Mouse (Mus musculus): ENCODE data around the gene Galns. TPM values are rescaled to one million over a fixed set of nuclear protein-coding genes. Genes with fewer than 3 reads are reported as not detected.

The Galns gene
- polyA plus RNA-seq, 1 experiment = 17.6 TPM

DNA sequence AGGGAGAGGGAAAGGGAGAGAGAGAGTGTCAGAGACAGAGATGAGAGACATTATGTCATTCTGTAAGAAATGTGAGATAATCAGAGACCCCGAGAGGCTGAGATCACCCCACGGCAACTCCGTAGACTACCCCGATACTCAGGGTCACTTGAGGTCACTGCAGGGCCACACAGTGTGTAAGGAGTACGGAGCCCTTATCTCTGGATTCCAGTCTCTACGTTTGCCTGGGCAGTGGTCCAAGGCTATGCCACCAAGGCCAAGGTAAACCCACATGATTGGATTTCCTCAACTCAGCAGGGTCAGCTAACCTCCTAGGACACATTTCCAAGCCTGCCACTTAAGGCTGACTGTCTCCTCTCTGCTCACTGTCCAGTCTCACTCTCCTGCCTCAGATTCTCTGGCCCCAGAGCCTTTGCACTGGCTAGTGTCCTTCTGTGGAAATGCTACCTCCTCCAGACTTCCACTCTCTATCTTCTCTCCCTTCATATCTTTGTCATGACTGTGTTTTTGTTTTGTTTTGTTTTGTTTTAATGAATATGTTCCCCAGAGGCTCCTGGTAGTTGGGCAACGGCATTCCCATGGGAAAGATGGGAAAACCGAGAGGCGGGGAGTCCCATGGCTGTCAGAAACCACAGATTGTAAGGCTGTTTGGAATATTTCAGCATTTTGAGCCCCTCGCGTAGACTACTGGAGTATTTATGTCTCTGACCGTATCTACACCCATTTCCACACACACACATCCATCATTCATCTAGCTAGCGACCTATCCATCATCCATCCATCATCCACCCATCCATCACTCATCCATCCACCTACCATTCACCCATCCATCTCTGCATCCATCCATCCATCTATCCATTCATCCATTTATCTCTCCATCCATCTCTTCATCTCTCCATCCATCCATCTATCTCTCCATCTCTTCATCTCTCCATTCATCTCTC is 45.1 kb upstream of the Galns start:
- TF ChIP-seq REST (IDR thresholded peaks at IDR 0.05; ENCODE audit: insufficient read depth, insufficient read length) = no peak
- peak; percentile 93 for TF ChIP-seq CEBPB (IDR thresholded peaks at IDR 0.05; ENCODE audit: insufficient read depth, poor library complexity, severe bottlenecking)
- TF ChIP-seq MAX (IDR thresholded peaks at IDR 0.05; ENCODE audit: low read depth) = no peak
- no peak for TF ChIP-seq MYOG (IDR thresholded peaks at IDR 0.05; ENCODE audit: control insufficient read depth in 1 of 3, insufficient read depth in 1 of 3, insufficient read length in 2 of 3, low read depth in 2 of 3)
- H3K36me3 ChIP-seq (ENCODE audit: control insufficient read depth, insufficient read depth) = no peaks in the 10 kb centered on the region
- no peak overlapping the region for H3ac ChIP-seq (ENCODE audit: control insufficient read depth, insufficient read length)
- H3K27me3 ChIP-seq (ENCODE audit: control insufficient read depth, insufficient read depth, insufficient read length) = no peaks in the 10 kb centered on the region
- no peak overlapping the region for H3K4me3 ChIP-seq
- no peaks in the 10 kb centered on the region for H3K79me2 ChIP-seq (ENCODE audit: control insufficient read depth, insufficient read depth)
- peak overlapping the region; percentile 44 for H3K4me2 ChIP-seq (ENCODE audit: low read depth)

DNA sequence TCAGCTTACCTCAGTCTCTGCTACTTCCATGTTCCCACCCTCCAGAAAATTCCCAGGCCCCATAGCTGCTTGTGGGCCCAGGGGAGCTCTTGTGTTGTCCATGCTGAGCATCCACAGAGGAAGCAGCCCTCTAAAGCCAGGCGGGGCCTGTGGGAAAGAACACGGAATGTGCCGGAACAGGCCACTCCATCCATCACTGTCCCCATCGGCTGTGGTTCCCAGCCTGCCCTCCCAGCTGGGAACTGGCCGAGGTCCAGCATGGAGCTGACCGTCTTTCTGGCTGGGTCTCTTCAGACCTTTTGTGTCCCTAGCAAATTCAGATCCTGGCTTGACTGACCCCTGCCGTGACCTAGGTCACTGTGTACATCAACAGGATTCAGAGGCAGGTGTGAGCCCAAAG is 43.5 kb upstream of the Galns start:
- no peak overlapping the region for H3K4me3 ChIP-seq
- TF ChIP-seq MYOD1 (IDR thresholded peaks at IDR 0.05; ENCODE audit: control insufficient read depth in 1 of 3, insufficient read length in 2 of 3, low read depth in 2 of 3) (peak in 2 of 3 experiments; percentile 7 to 54), MAX (IDR thresholded peaks at IDR 0.05; ENCODE audit: low read depth) (no peak), MYOG (IDR thresholded peaks at IDR 0.05; ENCODE audit: control insufficient read depth in 1 of 3, insufficient read depth in 1 of 3, insufficient read length in 2 of 3, low read depth in 2 of 3) (peak in 1 of 3 experiments; percentile 18), POLR2A (IDR thresholded peaks at IDR 0.05; ENCODE audit: insufficient read length, low read depth) (no peak)
- H3K36me3 ChIP-seq (ENCODE audit: control insufficient read depth, insufficient read depth) = no peaks in the 10 kb centered on the region
- no peak overlapping the region for H3K4me2 ChIP-seq (ENCODE audit: low read depth)
- no peaks in the 10 kb centered on the region for H3K79me2 ChIP-seq (ENCODE audit: control insufficient read depth, insufficient read depth)
- H3ac ChIP-seq (ENCODE audit: control insufficient read depth, insufficient read length) = no peak overlapping the region
- H3K27me3 ChIP-seq (ENCODE audit: control insufficient read depth, insufficient read depth, insufficient read length) = no peaks in the 10 kb centered on the region

DNA sequence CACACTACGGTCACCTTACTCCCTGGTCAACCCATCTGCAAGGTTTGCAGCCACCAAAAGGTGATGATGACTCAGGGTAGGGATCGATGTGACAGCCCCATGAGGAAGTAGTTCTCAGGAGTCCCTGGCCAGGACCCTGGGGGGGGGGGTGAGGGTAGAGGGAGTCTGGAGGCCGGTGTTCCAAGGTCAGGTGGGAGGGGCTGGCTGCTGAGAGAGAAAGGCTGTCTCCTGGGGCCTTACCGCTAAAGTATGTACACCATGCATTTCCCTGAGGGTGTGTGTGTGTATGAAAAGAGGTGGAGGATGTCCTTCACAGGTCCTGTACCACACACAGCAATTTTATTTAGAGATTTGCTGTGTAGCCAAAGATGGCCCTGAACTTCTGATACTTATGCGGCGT is 41.4 kb upstream of the Galns start:
- TF ChIP-seq CEBPB (IDR thresholded peaks at IDR 0.05; ENCODE audit: insufficient read depth, poor library complexity, severe bottlenecking) = no peak
- TF ChIP-seq TCF12 (IDR thresholded peaks at IDR 0.05; ENCODE audit: insufficient read depth, poor library complexity, severe bottlenecking) = no peak
- TF ChIP-seq MYOG (IDR thresholded peaks at IDR 0.05; ENCODE audit: control insufficient read depth in 1 of 3, insufficient read depth in 1 of 3, insufficient read length in 2 of 3, low read depth in 2 of 3) = no peak
- no peak for TF ChIP-seq POLR2AphosphoS2 (IDR thresholded peaks at IDR 0.05; ENCODE audit: insufficient read length, low read depth)
- TF ChIP-seq USF1 (IDR thresholded peaks at IDR 0.05; ENCODE audit: low read depth) = no peak
- TF ChIP-seq MYOD1 (IDR thresholded peaks at IDR 0.05; ENCODE audit: control insufficient read depth in 1 of 3, insufficient read length in 2 of 3, low read depth in 2 of 3) = no peak
- TF ChIP-seq E2F4 (IDR thresholded peaks at IDR 0.05; ENCODE audit: insufficient read depth) = no peak
- no peak for TF ChIP-seq REST (IDR thresholded peaks at IDR 0.05; ENCODE audit: insufficient read depth, insufficient read length)
- no peaks in the 10 kb centered on the region for H3K79me2 ChIP-seq (ENCODE audit: control insufficient read depth, insufficient read depth)
- H3K4me3 ChIP-seq = no peak overlapping the region
- no peaks in the 10 kb centered on the region for H3K36me3 ChIP-seq (ENCODE audit: control insufficient read depth, insufficient read depth)
- H3K27me3 ChIP-seq (ENCODE audit: control insufficient read depth, insufficient read depth, insufficient read length) = no peaks in the 10 kb centered on the region
- H3K4me2 ChIP-seq (ENCODE audit: low read depth) = no peak overlapping the region
- no peak overlapping the region for H3ac ChIP-seq (ENCODE audit: control insufficient read depth, insufficient read length)

DNA sequence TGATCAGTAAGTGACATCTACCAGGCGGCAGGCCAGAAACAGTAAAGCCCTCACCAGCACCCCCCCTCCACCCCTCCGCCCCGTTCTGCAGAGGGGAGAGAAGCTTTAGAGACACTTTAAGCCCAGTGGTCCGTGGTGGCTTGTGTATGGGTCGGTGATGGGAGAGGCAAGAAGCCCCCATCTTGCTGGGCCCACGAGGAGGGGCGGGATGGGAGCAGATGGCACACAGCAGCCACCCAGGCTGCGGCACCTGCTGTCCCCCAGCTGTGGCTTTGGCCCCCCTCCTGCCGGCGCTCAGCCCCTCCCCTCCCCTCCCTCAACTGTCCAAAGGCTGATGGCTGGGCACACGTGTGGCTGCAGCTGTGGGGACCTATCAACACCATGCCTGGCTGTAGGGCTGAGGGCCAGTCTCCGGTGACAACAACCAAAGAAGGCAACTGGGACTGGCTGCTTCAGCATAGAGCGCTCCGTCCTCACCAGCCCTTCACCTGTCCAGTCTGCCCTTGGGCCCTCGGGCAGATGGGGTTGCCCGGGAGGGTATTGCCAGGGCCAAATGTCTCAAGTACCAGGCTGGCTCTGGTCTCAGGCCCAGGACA is 40.2 kb upstream of the Galns start:
- TF ChIP-seq TCF3 (IDR thresholded peaks at IDR 0.05; ENCODE audit: insufficient read length, low read depth) (peak; percentile 99), MYOG (IDR thresholded peaks at IDR 0.05; ENCODE audit: control insufficient read depth in 1 of 3, insufficient read depth in 1 of 3, insufficient read length in 2 of 3, low read depth in 2 of 3) (peak; percentile 87 to 98 (median 98)), POLR2A (IDR thresholded peaks at IDR 0.05; ENCODE audit: insufficient read length, low read depth) (no peak), TCF12 (IDR thresholded peaks at IDR 0.05; ENCODE audit: insufficient read depth, poor library complexity, severe bottlenecking) (peak; percentile 100), MYOD1 (IDR thresholded peaks at IDR 0.05; ENCODE audit: control insufficient read depth in 1 of 3, insufficient read length in 2 of 3, low read depth in 2 of 3) (peak; percentile 97 to 100 (median 98)), POLR2AphosphoS2 (IDR thresholded peaks at IDR 0.05; ENCODE audit: insufficient read length, low read depth) (no peak), SRF (IDR thresholded peaks at IDR 0.05; ENCODE audit: control insufficient read depth, insufficient read length, low read depth) (peak; percentile 92)
- H3K79me2 ChIP-seq (ENCODE audit: control insufficient read depth, insufficient read depth) = no peaks in the 10 kb centered on the region
- H3K36me3 ChIP-seq (ENCODE audit: control insufficient read depth, insufficient read depth) = no peaks in the 10 kb centered on the region
- no peak overlapping the region for H3ac ChIP-seq (ENCODE audit: control insufficient read depth, insufficient read length)
- no peak overlapping the region for H3K4me2 ChIP-seq (ENCODE audit: low read depth)
- H3K27me3 ChIP-seq (ENCODE audit: control insufficient read depth, insufficient read depth, insufficient read length) = no peaks in the 10 kb centered on the region
- no peak overlapping the region for H3K4me3 ChIP-seq

DNA sequence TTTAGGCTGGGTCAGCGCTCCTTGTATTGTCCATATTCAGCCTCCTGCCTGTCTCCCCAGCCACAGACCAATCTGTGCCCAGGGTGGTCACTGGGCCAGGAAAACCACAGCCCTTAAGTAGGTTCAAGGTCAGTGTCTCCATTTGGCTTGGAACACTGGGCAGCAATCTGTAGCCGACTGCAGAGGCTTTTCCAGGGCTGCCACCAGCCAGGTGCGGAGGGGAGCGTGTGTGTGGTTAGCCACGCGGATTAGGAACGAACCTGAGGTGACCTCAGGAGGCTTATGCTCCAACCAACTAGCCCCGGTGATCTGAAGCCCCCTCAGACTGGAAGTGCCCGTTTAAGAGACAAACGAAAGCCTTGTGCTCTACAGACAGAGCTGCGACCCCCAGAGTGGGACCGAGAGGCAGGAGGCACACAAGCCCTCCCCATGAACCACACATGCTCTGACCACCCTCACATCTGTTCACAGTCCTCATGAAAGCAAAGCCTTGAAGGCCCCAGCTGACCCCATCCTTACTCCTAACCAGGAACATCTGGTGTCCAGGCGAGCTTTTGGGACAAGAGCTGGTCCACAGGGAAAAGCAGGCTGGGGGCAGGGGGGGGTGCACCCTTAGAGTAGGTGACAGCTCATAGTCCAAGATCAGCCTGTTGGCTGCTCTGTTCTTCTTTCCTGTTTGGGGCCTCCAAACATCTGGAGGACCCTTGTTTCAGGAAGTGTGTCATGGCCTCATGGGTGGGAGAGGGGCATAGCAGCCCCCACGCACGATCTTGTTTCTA is 37.1 kb upstream of the Galns start:
- Histone ChIP-seq H3ac (ENCODE audit: control insufficient read depth, insufficient read length) (no peak overlapping the region), H3K79me2 (ENCODE audit: control insufficient read depth, insufficient read depth) (no peaks in the 10 kb centered on the region), H3K4me2 (ENCODE audit: low read depth) (no peak overlapping the region), H3K4me3 (no peak overlapping the region), H3K27me3 (ENCODE audit: control insufficient read depth, insufficient read depth, insufficient read length) (no peaks in the 10 kb centered on the region), H3K36me3 (ENCODE audit: control insufficient read depth, insufficient read depth) (no peaks in the 10 kb centered on the region)
- TF ChIP-seq USF1 (IDR thresholded peaks at IDR 0.05; ENCODE audit: low read depth) = no peak
- peak; percentile 19 to 82 (median 52) for TF ChIP-seq MYOD1 (IDR thresholded peaks at IDR 0.05; ENCODE audit: control insufficient read depth in 1 of 3, insufficient read length in 2 of 3, low read depth in 2 of 3)
- TF ChIP-seq POLR2AphosphoS2 (IDR thresholded peaks at IDR 0.05; ENCODE audit: insufficient read length, low read depth) = no peak
- TF ChIP-seq REST (IDR thresholded peaks at IDR 0.05; ENCODE audit: insufficient read depth, insufficient read length) = no peak
- peak in 2 of 3 experiments; percentile 54 to 87 for TF ChIP-seq MYOG (IDR thresholded peaks at IDR 0.05; ENCODE audit: control insufficient read depth in 1 of 3, insufficient read depth in 1 of 3, insufficient read length in 2 of 3, low read depth in 2 of 3)
- TF ChIP-seq CEBPB (IDR thresholded peaks at IDR 0.05; ENCODE audit: insufficient read depth, poor library complexity, severe bottlenecking) = no peak
- TF ChIP-seq E2F4 (IDR thresholded peaks at IDR 0.05; ENCODE audit: insufficient read depth) = no peak
- no peak for TF ChIP-seq TCF3 (IDR thresholded peaks at IDR 0.05; ENCODE audit: insufficient read length, low read depth)

Measured in myocyte (in vitro differentiated cells).